23 mouse cellular contexts compared by ENCODE assay signal in the genomic region with DNA sequence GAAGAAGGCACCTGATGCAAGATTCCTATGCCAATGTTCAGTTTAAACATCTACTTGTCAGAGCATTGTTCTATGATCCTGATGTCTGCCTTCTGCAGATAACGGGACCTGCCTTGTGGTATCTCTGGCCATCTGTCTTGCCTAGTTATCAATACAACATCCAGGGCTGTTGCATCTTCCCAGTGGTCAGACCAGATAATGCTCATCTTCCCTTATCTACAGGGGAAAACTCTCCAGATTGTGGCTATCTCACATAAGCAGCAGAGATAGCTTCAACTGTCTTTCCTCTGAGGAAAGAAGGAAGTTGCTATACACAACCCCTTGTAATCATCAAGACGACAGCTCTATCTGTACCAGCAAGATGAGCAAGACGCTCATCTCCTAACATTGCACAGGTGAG.
"Had no signal": no experiment of that assay in that cellular context is flagged by ENCODE, and none has a peak within 500 bp of the region (broad histone marks: within the 10 kb centered on the region; RNA-seq: fewer than 3 reads in every experiment).

No protein-coding gene starts in this region.

- H3K9me3 ChIP-seq: heart, embryonic 10.5 days; hindbrain, embryonic 13.5 days; hindbrain, embryonic 15.5 days; limb, embryonic 10.5 days had no signal

- H3K27me3 ChIP-seq: heart, embryonic 12.5 days; hindbrain, embryonic 15.5 days; limb, embryonic 12.5 days had no signal

- H3K27ac ChIP-seq: gastrocnemius, adult 2 months; heart, embryonic 10.5 days; hindbrain, embryonic 13.5 days; hindbrain, embryonic 15.5 days; hindbrain, postnatal 0 days; layer of hippocampus, adult 2 months; left cerebral cortex, adult 2 months; limb, embryonic 10.5 days; limb, embryonic 12.5 days; liver, embryonic 14.5 days had no signal

- H3K36me3 ChIP-seq: heart, embryonic 10.5 days; heart, embryonic 12.5 days; hindbrain, embryonic 13.5 days; hindbrain, embryonic 15.5 days; limb, embryonic 10.5 days; limb, embryonic 12.5 days had no signal

- ATAC-seq: hindbrain, postnatal 0 days; intestine, postnatal 0 days had no signal

- H3K4me3 ChIP-seq: gastrocnemius, adult 2 months; heart, embryonic 10.5 days; heart, embryonic 12.5 days; hindbrain, embryonic 13.5 days; hindbrain, embryonic 15.5 days; layer of hippocampus, adult 2 months; left cerebral cortex, adult 2 months; limb, embryonic 10.5 days; limb, embryonic 12.5 days had no signal

- H3K4me2 ChIP-seq: heart, embryonic 12.5 days; hindbrain, embryonic 13.5 days; hindbrain, embryonic 15.5 days; limb, embryonic 12.5 days; liver, embryonic 11.5 days had no signal

- H3K9ac ChIP-seq: heart, embryonic 12.5 days; hindbrain, embryonic 13.5 days; hindbrain, embryonic 15.5 days; limb, embryonic 12.5 days; liver, embryonic 14.5 days had no signal

- DNase-seq: gastrocnemius, adult 2 months; gastrocnemius, postnatal 10 days; gastrocnemius, postnatal 25 days; heart, adult 18-20 months; heart, postnatal 10 days; heart, postnatal 36 days; kidney, adult 18-20 months; kidney, adult 8-10 months; kidney, postnatal 10 days; kidney, postnatal 4 days; liver had no signal

- H3K4me1 ChIP-seq: hindbrain, embryonic 15.5 days; limb, embryonic 10.5 days; limb, embryonic 12.5 days had no signal
